Mouse (Mus musculus) limb, embryonic 13.5 days (tissue): ENCODE measurements around the gene Ryr1. TPM values are rescaled to one million over a fixed set of nuclear protein-coding genes. Genes with fewer than 3 reads are reported as not detected.

Experiments used
- ATAC-seq: fragments of 200-750 bp; cut with Nextera tagmentation; 2 replicates; pipeline ENCODE4 v1.8.0; 2017; ENCODE audit warnings: low read depth, moderate number of reproducible peaks, moderate TSS enrichment; ENCODE audit not compliant: low FRiP score
- H3K27ac ChIP-seq: fragments of 300-500 bp; sonication (generic); 2 replicates; pipeline ENCODE4 v1.5.1; 2015; ENCODE audit warnings: inconsistent platforms, mild to moderate bottlenecking, moderate library complexity
- H3K27me3 ChIP-seq: fragments of 300-500 bp; sonication (generic); 2 replicates; pipeline ENCODE4 v1.6.1; 2015; ENCODE audit warnings: mild to moderate bottlenecking, inconsistent platforms
- H3K36me3 ChIP-seq: fragments of 300-500 bp; sonication (generic); 2 replicates; pipeline ENCODE4 v1.6.1; 2015; ENCODE audit warnings: inconsistent platforms, mild to moderate bottlenecking, moderate library complexity
- H3K4me1 ChIP-seq: fragments of 300-500 bp; sonication (generic); 2 replicates; pipeline ENCODE4 v1.6.1; 2015; ENCODE audit warnings: inconsistent platforms
- H3K4me2 ChIP-seq: fragments of 300-500 bp; sonication (generic); replicated peaks from 2 replicates; pipeline ENCODE4 v1.6.1; 2015; ENCODE audit warnings: inconsistent platforms, mild to moderate bottlenecking, moderate library complexity
- H3K4me3 ChIP-seq: fragments of 300-500 bp; sonication (generic); 2 replicates; pipeline ENCODE4 v1.5.1; 2015; ENCODE audit warnings: moderate library complexity, mild to moderate bottlenecking, inconsistent platforms
- H3K9ac ChIP-seq: fragments of 300-500 bp; sonication (generic); 2 replicates; pipeline ENCODE4 v1.6.1; 2015; ENCODE audit warnings: mild to moderate bottlenecking, inconsistent platforms
- H3K9me3 ChIP-seq: fragments of 300-500 bp; sonication (generic); 2 replicates; pipeline ENCODE4 v1.6.1; 2016; ENCODE audit warnings: inconsistent platforms
- WGBS: fragments of 180-500 bp; shearing (Covaris S2); methylation state at CpG from one replicate; pipeline ENCODE4 v1.1.7; 2015; 5-methylcytosine and 5-hydroxymethylcytosine counted together
- polyA plus RNA-seq: library from polyadenylated mRNA; unstranded; fragments of >200 nt; fragmentation: Nextera tagmentation; extraction: Ambion mirVana; gene quantifications from 2 replicates; pipeline ENCODE4 v1.2.1, GENCODE M21; 2015

Ryr1 gene
- polyA plus RNA-seq, 1 experiment from 2014 or later, result 8.5 TPM

DNA sequence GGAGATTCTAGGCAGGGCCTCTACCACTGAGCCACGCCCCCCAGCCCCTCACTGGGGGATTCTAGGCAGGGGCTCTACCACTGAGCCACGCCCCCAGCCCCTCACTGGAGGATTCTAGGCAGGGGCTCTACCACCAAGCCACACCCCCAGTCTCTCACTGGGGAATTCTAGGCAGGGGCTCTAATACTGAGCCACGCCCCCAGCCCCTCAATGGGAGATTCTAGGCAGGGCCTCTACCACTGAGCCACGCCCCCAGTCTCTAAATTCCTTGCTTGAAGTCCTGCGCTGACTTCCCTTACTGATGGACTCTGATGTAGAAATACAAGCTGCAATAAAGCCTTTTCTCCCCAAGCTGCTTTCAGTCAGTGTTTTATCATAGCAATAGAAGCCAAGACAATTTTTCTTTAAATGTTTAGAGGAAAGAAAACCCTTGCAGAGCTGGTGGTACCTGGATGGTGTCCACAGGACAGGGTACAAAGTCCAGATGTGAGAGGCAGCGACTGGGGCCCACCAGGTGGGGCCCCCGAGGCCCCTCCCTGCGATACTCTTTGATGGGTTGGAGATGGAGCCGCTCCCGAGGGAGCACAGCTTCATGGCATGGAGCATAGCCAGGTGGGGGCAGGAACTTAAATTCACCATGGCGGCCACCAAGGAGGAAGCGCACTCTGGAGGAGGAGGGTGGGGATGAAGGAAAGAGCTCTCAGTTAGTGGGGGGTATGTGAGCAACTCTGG lies 23.5 kb downstream of the Ryr1 start:
- ATAC-seq, result no peak
- Histone ChIP-seq H3K9ac (no peak overlapping the region), H3K9me3 (no peaks in the 10 kb centered on the region), H3K4me3 (no peak overlapping the region), H3K27ac (no peak overlapping the region), H3K36me3 (peaks cover 6% of the 10 kb centered on the region; the same call in 1 of the 2 replicates), H3K27me3 (no peaks in the 10 kb centered on the region), H3K4me2 (no peak overlapping the region), H3K4me1 (no peaks in the 10 kb centered on the region)
- 90% methylated on average over 12 of the region's 12 CpGs for WGBS

DNA sequence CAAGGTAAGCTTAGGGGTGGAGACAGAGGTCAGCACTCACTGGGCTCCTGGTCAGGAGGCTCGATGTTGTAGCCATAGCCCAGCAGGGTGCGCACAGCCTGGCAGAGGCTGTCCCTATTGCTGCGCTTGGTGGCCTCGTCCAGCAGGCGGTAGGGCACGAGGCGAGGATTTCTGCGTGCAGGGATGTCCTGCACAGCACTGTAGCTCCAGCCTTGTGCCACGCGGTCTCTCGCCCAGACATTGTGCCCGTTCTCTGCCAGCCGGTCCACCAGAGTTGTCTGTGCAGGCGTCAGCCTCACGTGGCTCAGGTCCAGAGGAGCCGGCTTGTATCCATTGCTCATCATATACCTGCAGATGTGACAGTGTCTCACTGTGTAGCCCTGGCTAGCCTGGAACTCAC lies 27.8 kb downstream of the Ryr1 start:
- Histone ChIP-seq H3K9me3 (no peaks in the 10 kb centered on the region), H3K9ac (no peak overlapping the region), H3K4me2 (no peak overlapping the region), H3K27me3 (no peaks in the 10 kb centered on the region), H3K4me1 (no peaks in the 10 kb centered on the region), H3K4me3 (no peak overlapping the region), H3K27ac (no peak overlapping the region), H3K36me3 (peaks cover 7% of the 10 kb centered on the region; the same call in 1 of the 2 replicates)
- WGBS, result 92% methylated on average over 16 of the region's 16 CpGs
- no peak for ATAC-seq

DNA sequence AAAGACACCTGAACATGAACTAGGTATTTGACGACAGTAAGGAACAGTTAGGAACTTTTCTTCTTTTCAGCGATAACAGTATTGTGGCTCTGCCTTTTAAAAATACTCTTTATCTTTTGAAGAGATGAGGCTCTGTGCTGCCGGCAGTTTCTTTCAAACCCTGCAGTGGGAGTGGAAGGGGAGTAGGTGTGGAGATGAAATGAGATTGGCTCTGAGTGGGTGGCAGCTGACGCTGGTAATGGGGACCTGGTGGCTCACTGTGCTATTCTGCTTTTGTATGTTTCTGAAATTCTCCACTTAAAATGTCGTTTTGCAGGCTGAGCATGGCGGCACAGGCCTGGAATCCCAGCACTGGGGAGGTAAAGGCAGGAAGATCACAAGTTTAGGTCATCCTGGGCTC lies 36.2 kb downstream of the Ryr1 start:
- Histone ChIP-seq H3K36me3 (peaks cover 21% of the 10 kb centered on the region), H3K4me3 (no peak overlapping the region)

DNA sequence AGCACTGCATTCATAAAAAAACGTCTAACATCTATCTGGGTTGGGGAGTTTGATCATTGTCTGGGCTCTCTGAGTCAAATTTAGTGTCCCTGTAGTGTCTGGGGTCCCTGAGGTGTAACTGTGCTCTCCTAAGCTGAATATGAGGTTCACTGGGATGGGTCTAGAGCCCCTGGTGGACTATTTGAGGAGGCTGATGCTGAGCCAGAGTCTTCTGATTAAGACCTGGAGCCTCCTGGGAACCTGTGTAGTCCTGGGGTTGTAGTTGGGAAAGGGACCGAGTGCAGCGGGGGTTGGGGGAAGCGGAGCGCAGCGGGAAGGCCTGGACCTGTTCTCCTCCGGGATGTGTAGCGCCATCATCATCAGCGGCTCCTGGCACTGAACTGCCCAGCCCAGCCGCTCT lies 38.1 kb downstream of the Ryr1 start:
- H3K27ac ChIP-seq, result no peak overlapping the region

More for the DNA sequence above, 36.2 kb downstream of the Ryr1 start:
- H3K9ac ChIP-seq, result no peak overlapping the region
- WGBS, result 73% methylated on average over 6 of the region's 6 CpGs
- no peak overlapping the region for H3K27ac ChIP-seq
- H3K9me3 ChIP-seq, result no peaks in the 10 kb centered on the region
- no peaks in the 10 kb centered on the region for H3K27me3 ChIP-seq
- ATAC-seq, result no peak
- H3K4me2 ChIP-seq, result no peak overlapping the region
- peaks cover 8% of the 10 kb centered on the region; the same call in 1 of the 2 replicates for H3K4me1 ChIP-seq

DNA sequence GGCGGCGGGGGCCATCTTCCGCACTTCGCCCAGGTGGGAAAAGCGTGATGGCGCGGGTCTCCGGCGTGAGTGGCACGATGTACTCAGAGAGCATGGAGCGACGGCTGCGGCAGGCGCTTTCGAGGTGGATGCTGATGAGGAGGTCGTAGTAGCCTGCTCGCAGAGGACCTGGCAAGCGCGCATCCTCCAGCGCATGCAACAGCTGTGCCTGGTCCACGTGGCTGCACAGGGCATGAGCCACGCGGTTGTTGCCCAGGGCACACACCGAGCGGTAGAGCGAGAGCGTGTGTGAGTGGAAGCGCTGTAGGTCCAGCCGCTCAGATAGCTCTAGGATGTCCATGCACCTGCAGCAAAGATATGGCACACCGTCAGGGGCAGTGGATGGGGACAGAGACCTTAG lies 39.0 kb downstream of the Ryr1 start:
- H3K36me3 ChIP-seq, result peaks cover 25% of the 10 kb centered on the region
- no peak overlapping the region for H3K4me2 ChIP-seq
- no peak overlapping the region for H3K9ac ChIP-seq
- H3K9me3 ChIP-seq, result no peaks in the 10 kb centered on the region
- H3K4me3 ChIP-seq, result no peak overlapping the region
- H3K27ac ChIP-seq, result no peak overlapping the region
- no peak for ATAC-seq
- 89% methylated on average over 30 of the region's 30 CpGs for WGBS
- peaks cover 8% of the 10 kb centered on the region; the same call in 1 of the 2 replicates for H3K4me1 ChIP-seq
- H3K27me3 ChIP-seq, result no peaks in the 10 kb centered on the region

More for the DNA sequence above, 38.1 kb downstream of the Ryr1 start:
- ATAC-seq, result no peak
- H3K4me1 ChIP-seq, result peaks cover 8% of the 10 kb centered on the region; the same call in 1 of the 2 replicates
- no peaks in the 10 kb centered on the region for H3K27me3 ChIP-seq
- WGBS, result 92% methylated on average over 10 of the region's 10 CpGs
- H3K4me3 ChIP-seq, result no peak overlapping the region
- H3K36me3 ChIP-seq, result peaks cover 25% of the 10 kb centered on the region
- H3K9me3 ChIP-seq, result no peaks in the 10 kb centered on the region
- H3K9ac ChIP-seq, result no peak overlapping the region
- H3K4me2 ChIP-seq, result no peak overlapping the region

DNA sequence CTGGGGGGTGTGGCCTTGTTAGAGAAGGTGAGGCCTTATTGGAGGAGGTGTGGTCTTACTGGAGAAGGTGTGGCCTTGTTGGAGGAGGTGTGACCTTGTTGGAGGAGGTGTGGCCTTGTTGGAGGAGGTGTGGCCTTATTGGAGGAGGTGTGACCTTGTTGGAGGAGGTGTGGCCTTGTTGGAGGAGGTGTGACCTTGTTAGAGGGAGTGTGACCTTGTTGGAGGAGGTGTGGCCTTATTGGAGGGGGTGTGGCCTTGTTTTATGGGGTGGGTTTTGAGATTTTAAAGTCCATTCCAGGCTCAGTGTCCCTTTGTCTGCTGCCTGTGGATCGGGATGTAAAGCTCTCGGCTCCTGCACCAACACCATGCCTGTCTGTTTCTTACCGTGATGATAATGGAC lies 40.6 kb downstream of the Ryr1 start:
- no peak for ATAC-seq
- H3K4me2 ChIP-seq, result no peak overlapping the region
- no peak overlapping the region for H3K4me3 ChIP-seq
- H3K36me3 ChIP-seq, result peaks cover 25% of the 10 kb centered on the region
- WGBS, result 86% methylated on average over 3 of the region's 3 CpGs
- H3K27me3 ChIP-seq, result no peaks in the 10 kb centered on the region
- no peak overlapping the region for H3K9ac ChIP-seq
- H3K4me1 ChIP-seq, result peaks cover 8% of the 10 kb centered on the region; the same call in 1 of the 2 replicates
- no peak overlapping the region for H3K27ac ChIP-seq
- no peaks in the 10 kb centered on the region for H3K9me3 ChIP-seq

DNA sequence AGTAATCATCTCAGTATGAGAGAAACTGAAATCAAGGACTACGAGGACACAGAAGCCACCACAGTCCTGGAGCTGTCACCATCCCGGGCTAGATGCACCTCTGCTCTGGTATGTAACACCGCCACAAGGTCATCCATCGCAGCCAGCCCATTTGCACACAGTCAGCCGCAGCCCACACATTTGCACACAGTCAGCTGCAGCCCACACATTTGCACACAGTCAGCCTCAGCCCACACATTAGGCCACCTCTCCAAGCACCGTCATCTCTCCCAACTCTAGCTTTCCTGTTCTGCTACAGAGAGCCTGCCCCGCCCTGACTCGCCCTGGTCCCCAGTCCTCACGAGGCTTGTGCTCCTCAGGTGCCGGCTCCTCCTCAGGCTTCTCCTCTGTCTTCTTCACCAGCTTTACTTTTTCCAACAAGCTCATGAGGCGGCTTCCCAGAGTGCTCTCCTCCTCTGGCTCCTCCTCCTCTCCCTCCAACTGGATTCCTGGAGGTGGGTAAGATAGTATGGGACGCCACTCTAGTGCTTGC lies 45.5 kb downstream of the Ryr1 start:
- H3K36me3 ChIP-seq, result peaks cover 6% of the 10 kb centered on the region; the same call in 1 of the 2 replicates
- H3K4me2 ChIP-seq, result no peak overlapping the region
- H3K27ac ChIP-seq, result no peak overlapping the region
- WGBS, result 76% methylated on average over 12 of the region's 12 CpGs
- H3K27me3 ChIP-seq, result no peaks in the 10 kb centered on the region
- no peak overlapping the region for H3K4me3 ChIP-seq
- no peaks in the 10 kb centered on the region for H3K9me3 ChIP-seq
- ATAC-seq, result no peak
- no peaks in the 10 kb centered on the region for H3K4me1 ChIP-seq
- no peak overlapping the region for H3K9ac ChIP-seq

DNA sequence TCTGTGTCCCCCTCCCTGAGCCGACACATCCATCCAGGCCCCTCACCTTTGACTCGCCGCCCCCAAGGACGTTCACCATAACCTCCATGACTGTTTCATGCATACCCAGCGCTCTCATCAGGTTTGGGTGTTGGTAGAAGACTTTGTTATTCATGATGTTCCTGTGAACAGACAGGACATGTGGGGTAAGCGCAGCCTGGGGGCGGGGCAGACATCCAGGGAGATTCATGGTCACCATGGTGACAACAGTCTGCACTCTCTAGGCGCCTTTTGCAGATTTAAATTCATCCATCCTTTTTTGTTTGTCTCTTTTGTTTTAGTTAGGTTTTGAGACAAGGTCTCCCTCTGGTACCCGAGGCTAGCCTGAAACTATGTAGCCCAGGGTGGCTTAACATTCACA lies 48.0 kb downstream of the Ryr1 start:
- Histone ChIP-seq H3K27me3 (peaks cover 8% of the 10 kb centered on the region; the same call in 1 of the 2 replicates), H3K4me1 (no peaks in the 10 kb centered on the region), H3K4me2 (no peak overlapping the region), H3K36me3 (no peaks in the 10 kb centered on the region; the same call in 1 of the 2 replicates), H3K4me3 (no peak overlapping the region), H3K9ac (no peak overlapping the region), H3K9me3 (no peaks in the 10 kb centered on the region), H3K27ac (no peak overlapping the region)
- ATAC-seq, result no peak
- 78% methylated on average over 9 of the region's 9 CpGs for WGBS

DNA sequence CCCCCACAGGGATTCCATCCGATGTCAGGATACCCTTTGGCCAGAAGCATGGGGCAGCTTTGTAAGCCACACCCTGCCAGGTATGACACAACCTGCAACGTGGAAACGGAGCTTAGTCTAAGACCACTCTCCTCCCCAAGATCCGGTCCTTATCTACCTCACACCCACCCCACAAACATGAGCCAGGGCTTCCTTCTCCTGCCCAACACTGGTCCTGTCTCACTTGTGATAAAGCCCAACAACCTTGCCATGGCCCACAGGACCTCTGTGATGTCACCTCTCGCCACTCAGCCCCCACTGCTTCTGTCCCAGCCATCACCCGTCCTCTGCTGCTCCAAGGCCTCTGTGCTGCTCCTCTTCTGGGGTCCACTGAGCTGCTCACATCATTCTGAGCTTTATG lies 49.8 kb downstream of the Ryr1 start:
- H3K36me3 ChIP-seq, result no peaks in the 10 kb centered on the region; the same call in 1 of the 2 replicates
- no peak overlapping the region for H3K27ac ChIP-seq
- H3K27me3 ChIP-seq, result peaks cover 22% of the 10 kb centered on the region
- no peak overlapping the region for H3K9ac ChIP-seq
- peaks cover 7% of the 10 kb centered on the region; the same call in 1 of the 2 replicates for H3K4me1 ChIP-seq
- no peak overlapping the region for H3K4me3 ChIP-seq
- no peaks in the 10 kb centered on the region for H3K9me3 ChIP-seq
- 74% methylated on average over 6 of the region's 6 CpGs for WGBS
- no peak overlapping the region for H3K4me2 ChIP-seq
- ATAC-seq, result no peak

DNA sequence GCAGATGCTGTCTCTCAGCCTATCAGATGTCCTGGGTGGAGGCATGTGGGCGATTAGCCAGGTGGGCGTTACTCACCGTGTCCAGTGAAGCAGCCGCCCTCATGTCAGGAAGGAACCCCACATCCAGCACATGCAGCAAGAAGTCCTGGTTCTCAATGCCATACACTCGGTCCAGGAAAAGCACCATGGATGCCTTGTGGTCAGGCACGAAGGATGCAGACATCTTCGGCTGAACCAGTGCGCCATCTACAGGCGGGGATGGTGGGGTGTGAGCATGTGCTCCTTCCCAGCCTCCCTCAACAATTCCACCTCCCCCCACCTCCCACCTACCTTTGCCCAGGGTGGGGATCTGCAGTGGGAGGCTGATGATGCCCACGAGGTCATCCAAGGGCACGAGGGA lies 52.3 kb downstream of the Ryr1 start:
- Histone ChIP-seq H3K36me3 (no peaks in the 10 kb centered on the region; the same call in 1 of the 2 replicates), H3K27me3 (peaks cover 27% of the 10 kb centered on the region), H3K9ac (no peak overlapping the region), H3K4me3 (no peak overlapping the region), H3K27ac (no peak overlapping the region), H3K4me2 (no peak overlapping the region), H3K4me1 (peaks cover 7% of the 10 kb centered on the region; the same call in 1 of the 2 replicates), H3K9me3 (no peaks in the 10 kb centered on the region)
- WGBS, result 45% methylated on average over 11 of the region's 11 CpGs
- no peak for ATAC-seq

DNA sequence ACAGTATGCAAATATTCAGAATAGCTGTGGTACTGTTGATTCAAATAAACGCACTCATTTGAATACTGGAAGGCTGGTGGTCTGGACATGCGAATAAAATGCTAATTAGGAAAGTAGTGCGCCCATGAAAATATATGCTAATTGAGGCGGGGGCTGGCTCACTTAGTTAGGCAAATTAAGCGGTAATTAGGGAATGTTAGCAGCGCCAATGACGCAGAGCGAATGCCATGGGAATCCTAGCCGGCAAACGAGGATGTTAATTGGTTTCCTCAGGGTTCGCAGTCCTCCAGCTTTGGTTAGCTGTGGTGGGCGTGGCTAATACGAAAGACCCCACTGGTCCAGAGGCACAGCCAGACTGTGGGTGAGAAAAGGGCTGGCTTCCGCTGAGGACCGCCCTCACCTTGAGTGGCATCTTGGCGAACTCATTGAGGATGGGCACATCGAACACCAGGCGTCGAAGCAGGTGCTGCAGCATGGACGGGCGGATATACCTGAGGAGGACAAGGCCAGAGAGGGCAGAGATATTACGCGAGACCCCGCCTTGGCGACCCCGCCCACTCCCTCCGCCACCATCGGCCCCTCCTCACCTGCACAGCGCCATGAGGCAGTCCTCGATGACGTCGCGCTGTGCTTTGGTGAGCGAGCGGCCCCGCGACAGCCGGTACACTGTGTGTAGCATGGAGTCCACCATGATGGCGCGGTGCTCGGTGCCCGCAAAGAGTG lies 53.6 kb downstream of the Ryr1 start:
- peak overlapping the region; percentile 45; the same call in 1 of the 2 replicates for H3K9ac ChIP-seq
- no peaks in the 10 kb centered on the region; the same call in 1 of the 2 replicates for H3K36me3 ChIP-seq
- no peak overlapping the region for H3K27ac ChIP-seq
- peak; percentile 75 for ATAC-seq
- peak overlapping the region; percentile 77 for H3K4me2 ChIP-seq
- H3K4me1 ChIP-seq, result peaks cover 7% of the 10 kb centered on the region; the same call in 1 of the 2 replicates
- peaks cover 27% of the 10 kb centered on the region for H3K27me3 ChIP-seq
- H3K9me3 ChIP-seq, result no peaks in the 10 kb centered on the region
- H3K4me3 ChIP-seq, result peak overlapping the region; percentile 45
- WGBS, result 8% methylated on average over 42 of the region's 42 CpGs
